Mouse (Mus musculus) embryo, embryonic 10.5 days (tissue): ENCODE data around the gene Krt33a.

Experiments
- DNase-seq: peaks from one replicate; pipeline ENCODE4 v3.0.0-alpha.2; 2015; ENCODE audit warnings: low spot score

The Krt33a gene

DNA sequence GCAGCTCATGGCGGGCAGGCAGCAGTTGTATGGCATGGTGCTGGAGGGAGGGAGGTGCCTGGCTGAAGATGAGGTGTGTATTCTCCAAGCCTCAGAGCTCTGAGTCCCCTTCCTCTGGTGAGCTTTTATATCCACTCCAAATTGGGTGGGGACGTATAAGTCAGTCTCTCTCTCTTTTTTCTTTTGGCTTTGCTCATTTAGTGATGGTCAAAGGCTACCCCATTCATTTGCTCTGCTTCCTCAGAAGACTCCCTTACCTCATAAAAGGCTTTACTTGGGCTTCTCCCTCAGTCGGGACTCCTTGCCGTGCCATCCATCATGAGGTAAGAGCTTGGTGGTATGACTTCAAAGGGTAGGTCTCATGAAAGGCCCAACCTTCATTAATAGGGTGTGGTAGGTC lies at the start of gene Krt33a:
Gene Krt33a, minus strand, starts transcription at position 101 of the 400 bp plus-strand sequence.
- no peak for DNase-seq

DNA sequence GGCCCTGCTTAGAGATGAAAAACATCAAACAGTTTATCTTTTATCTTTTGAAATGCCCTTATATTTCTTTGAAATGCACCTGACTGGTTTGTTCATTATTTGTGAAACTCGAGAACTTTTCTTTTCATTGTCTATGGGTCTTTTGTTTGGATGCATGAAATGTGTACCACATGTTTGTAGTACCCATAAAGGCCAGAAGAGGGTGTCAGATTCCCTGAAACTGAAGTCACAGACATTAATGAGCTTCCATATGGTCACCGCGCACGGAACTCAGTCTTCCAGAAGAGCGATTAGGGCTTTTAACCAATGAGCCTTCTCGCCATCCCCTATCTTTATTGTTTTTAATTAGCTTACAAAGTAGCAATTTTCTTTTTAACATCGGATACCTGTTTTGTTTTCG lies 42.9 kb upstream of the Krt33a start:
- peak; percentile 53 for DNase-seq

GRCm38 (mm10) chr11:100055686-100056655 lies 40.0 kb upstream of the Krt33a start:
- DNase-seq = no peak

DNA sequence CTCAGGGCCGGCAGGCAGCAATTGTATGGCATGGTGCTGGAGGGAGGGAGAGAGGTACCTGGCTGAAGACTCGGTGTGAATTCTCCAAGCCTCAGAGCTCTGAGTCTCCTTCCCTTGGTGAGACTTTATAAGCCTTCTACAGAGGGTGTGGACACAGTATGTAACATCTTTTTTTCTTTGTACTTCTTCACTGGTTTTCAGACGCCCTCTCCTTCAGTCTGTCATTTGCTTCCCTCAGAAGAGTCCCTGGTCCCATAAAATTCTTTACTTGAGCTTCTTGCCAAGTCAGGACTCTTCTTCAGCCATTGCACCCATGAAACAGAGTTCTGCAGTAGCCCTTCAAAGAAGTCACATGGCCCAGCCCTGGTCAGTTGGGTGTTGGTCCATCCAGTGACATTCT lies 34.4 kb upstream of the Krt33a start, which contains the start of gene Krt31:
Gene Krt31, minus strand, starts transcription at position 101 of the 400 bp plus-strand sequence.
- DNase-seq = no peak

- DNase-seq = no peak
Measured at GRCm38 (mm10) chr11:100047193-100047592, 31.2 kb upstream of the Krt33a start.

- no peak for DNase-seq
Measured at GRCm38 (mm10) chr11:100046303-100046866, 30.4 kb upstream of the Krt33a start.

GRCm38 (mm10) chr11:100041454-100041853 lies 25.4 kb upstream of the Krt33a start, which contains the start of gene Krt34:
Gene Krt34 (minus strand): TSS chr11:100041554.
- DNase-seq = no peak

GRCm38 (mm10) chr11:100029768-100030167 lies 13.8 kb upstream of the Krt33a start, which contains the start of gene Krt33b:
Gene Krt33b (minus strand): TSS chr11:100029868.
- DNase-seq = no peak

DNA sequence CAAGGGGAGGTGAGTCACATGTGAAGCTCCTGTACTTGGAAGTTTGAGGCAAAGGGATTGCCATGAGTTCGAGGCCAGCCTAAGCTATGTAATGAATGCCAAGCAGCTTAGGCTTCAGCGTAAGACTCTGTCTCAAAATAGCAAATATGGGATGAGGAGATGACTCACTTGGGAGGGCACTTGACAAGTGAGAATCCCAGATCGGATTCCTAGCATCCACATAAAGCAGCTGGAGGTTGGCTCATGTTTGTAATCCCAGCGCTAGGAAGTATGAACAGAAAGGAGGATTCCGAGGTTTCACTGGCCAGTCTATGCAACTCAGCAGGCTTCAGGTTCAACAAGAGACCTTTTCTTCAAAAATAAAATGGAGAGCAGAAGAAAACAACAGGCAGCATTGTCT lies 5.4 kb upstream of the Krt33a start:
- DNase-seq = no peak

- no peak for DNase-seq
Measured at GRCm38 (mm10) chr11:100019466-100019865, 3.5 kb upstream of the Krt33a start.

- no peak for DNase-seq
Measured at GRCm38 (mm10) chr11:100013691-100014171, 2.3 kb downstream of the Krt33a start.

DNA sequence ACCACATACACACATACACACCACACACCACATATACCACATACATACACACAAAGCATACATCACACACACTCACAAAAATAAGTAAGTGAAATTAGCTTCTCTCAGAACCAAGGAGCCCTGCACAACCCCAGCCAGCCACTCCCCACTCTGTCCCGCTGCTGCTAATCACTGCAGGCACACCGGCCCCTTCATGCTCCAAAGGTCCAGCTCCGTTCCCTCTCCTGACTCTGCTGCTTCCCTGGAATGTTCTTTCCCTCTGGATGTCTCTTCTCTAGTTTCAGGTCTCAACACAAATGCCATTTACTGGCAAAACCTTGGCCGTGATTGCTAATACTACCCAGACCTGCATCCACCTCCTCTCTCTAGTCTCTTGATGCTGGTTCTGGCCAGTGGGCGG lies 5.3 kb downstream of the Krt33a start:
- no peak for DNase-seq

DNA sequence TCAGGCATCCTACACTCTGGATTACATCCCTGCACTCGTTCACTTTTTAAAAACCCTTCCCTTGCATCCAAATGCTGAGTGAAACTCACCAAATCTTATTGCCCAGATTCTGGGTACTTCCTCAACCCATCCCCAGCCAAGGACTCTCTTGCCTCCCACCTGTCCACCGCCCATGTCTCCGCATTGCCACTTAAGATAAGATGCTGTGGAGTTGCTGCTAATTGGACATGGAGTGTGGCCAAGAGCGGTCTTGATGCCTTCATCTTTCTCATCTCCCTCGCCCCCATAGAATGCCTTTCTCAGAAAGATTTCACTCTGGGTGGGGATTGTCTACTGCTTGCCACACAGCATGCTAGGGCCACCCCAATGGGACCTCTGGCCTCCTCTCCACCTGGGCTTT lies 7.7 kb downstream of the Krt33a start:
- DNase-seq = no peak

- no peak for DNase-seq
Measured at GRCm38 (mm10) chr11:100006624-100007023, 9.4 kb downstream of the Krt33a start.

GRCm38 (mm10) chr11:100005905-100006304 lies 10.1 kb downstream of the Krt33a start:
- no peak for DNase-seq

GRCm38 (mm10) chr11:100004846-100005245 lies 11.2 kb downstream of the Krt33a start:
- DNase-seq = peak; percentile 72

- DNase-seq = no peak
Measured at GRCm38 (mm10) chr11:99999091-99999490, 16.9 kb downstream of the Krt33a start.

DNA sequence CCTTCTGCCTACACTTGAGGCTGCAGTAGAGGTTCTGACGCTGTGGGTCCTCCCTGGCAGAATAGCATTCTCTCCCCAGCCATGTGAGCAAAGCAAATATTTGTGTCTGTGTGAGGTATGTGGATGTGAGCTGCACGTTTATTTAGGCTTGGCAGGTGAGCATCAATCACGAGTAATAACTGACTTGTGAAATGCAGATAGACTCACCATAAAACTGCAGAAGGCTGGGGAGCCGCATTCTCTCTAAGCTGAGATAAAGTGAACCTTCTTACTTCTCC lies 21.7 kb downstream of the Krt33a start:
- DNase-seq = no peak

DNA sequence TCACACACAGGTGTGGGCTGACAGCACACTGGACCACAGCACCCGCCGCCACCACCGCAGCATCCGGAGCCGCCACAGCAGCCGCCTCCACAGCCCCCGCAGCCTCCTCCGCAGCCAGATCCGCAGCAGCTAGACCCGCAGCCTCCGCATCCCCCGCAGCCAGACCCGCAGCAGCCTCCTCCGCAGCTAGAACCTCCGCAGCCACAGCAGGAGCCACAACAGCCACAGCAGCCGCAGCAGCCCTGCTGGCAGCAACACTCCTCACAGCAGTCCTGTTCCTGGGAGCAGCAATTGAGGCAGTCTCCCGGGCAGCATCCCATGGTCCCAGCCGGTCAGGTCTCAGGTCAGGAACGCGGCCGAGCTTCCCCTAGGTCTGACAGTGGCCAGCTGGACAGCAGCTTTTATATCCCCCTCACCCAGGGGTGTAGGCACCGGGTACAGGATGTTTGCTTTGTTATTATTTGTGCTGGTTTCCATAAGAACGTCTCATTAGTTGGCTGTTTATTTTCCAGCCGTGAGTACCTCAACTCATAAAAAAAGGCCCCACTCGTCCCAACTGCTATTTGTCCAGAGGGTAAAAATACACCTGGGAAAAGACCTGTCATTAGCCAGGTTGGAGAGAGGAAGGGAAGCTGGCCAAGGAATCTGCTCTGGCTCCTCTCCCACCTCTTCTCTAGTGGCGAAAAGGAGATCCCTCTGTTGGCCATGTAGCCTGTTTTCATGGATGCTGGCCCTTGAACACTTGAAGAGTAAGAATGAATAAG lies 22.2 kb downstream of the Krt33a start, which contains the start of gene Krtap17-1:
Gene Krtap17-1, minus strand, starts transcription at position 375 of the 764 bp plus-strand sequence.
- no peak for DNase-seq

GRCm38 (mm10) chr11:99990571-99990970 lies 25.4 kb downstream of the Krt33a start:
- no peak for DNase-seq

DNA sequence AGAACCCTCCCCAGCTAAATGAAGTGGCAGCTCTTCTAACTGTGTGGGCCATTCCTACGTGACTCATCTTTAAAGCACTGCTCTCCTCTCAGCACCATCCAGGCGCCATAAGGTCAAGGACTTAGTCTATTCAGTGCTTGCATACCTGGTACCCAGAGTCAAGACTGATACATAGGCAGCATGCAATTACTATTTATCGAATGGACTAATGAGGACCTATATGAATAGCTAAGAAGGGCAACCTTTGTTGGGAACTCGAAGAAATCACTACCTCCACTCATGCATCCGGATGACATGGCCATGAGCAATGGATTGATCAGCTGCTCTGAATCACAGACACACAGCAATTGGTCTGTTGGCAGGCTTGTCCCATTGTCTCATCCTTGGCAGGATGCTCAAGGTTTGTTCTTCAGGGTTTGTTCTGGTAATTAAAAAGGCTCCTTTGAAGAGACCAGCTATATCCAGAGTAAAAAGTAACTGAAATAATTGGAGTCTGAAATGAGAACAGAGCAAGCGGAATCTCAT lies 26.1 kb downstream of the Krt33a start:
- no peak for DNase-seq

- no peak for DNase-seq
Measured at GRCm38 (mm10) chr11:99988530-99988929, 27.5 kb downstream of the Krt33a start.
